Mouse (Mus musculus) erythroblast, embryonic 14.5 days (primary cell): ENCODE data around the gene Slc44a2.

ENCODE experiments used
- GATA1 ChIP-seq: IDR thresholded peaks from 2 replicates; pipeline ENCODE4 v1.6.1; 2012; ENCODE audit warnings: low read length, inconsistent platforms, mixed read lengths
- TAL1 ChIP-seq: IDR thresholded peaks from 3 replicates; pipeline ENCODE4 v1.6.1; 2012; ENCODE audit warnings: low read length, inconsistent platforms, mixed read lengths

GRCm38 (mm10) chr9:21379195-21379594, 58.7 kb downstream of the Slc44a2 start:
- TF ChIP-seq TAL1 (0 out of 3 replicates have a peak, but pooled peaks have one; percentile 21), GATA1 (no peak)
